Mouse (Mus musculus) heart, postnatal 0 days (tissue): ENCODE results near the gene Cep97.

Experiments
- CTCF ChIP-seq: IDR thresholded peaks from 2 replicates; pipeline ENCODE4 v1.5.1; 2016; ENCODE audit warnings: antibody characterized with exemption, control low read depth, low read depth
- EP300 ChIP-seq: IDR thresholded peaks from 2 replicates; pipeline ENCODE4 v1.6.1; 2016; ENCODE audit warnings: antibody characterized with exemption, low read depth

GRCm38 (mm10) chr16:55901839-55902756, 32.6 kb downstream of the Cep97 start:
- TF ChIP-seq CTCF (no peak), EP300 (no peak)
